Mouse (Mus musculus) midbrain, embryonic 15.5 days (tissue): Measurements from ENCODE around the gene Hapln1. TPM values are rescaled to one million over a fixed set of nuclear protein-coding genes. Genes with fewer than 3 reads are reported as not detected.
A peak's percentile ranks its signal among the peaks of the same experiment; 100 is the strongest.

Experiments used
- ATAC-seq: fragments of 200-750 bp; cut with Nextera tagmentation; replicated peaks from 2 replicates; pipeline ENCODE4 v1.8.0; 2017; ENCODE audit warnings: moderate TSS enrichment
- H3K27ac ChIP-seq: fragments of 300-500 bp; sonication (generic); 2 replicates; pipeline ENCODE4 v1.5.1; 2015; ENCODE audit warnings: mild to moderate bottlenecking, inconsistent platforms
- H3K27me3 ChIP-seq: fragments of 300-500 bp; sonication (generic); replicated peaks from 2 replicates; pipeline ENCODE4 v1.6.1; 2015; ENCODE audit warnings: inconsistent platforms
- H3K36me3 ChIP-seq: fragments of 300-500 bp; sonication (generic); replicated peaks from 2 replicates; pipeline ENCODE4 v1.6.1; 2015; ENCODE audit warnings: inconsistent platforms
- H3K4me1 ChIP-seq: fragments of 300-500 bp; sonication (generic); 2 replicates; pipeline ENCODE4 v1.6.1; 2015; ENCODE audit warnings: inconsistent platforms
- H3K4me2 ChIP-seq: fragments of 300-500 bp; sonication (generic); 2 replicates; pipeline ENCODE4 v1.6.1; 2015; ENCODE audit warnings: inconsistent platforms, mild to moderate bottlenecking, moderate library complexity
- H3K4me3 ChIP-seq: fragments of 300-500 bp; sonication (generic); 2 replicates; pipeline ENCODE4 v1.5.1; 2015; ENCODE audit warnings: mild to moderate bottlenecking, inconsistent platforms
- H3K9ac ChIP-seq: fragments of 300-500 bp; sonication (generic); 2 replicates; pipeline ENCODE4 v1.6.1; 2015; ENCODE audit warnings: mild to moderate bottlenecking, inconsistent platforms
- H3K9me3 ChIP-seq: fragments of 300-500 bp; sonication (generic); 2 replicates; pipeline ENCODE4 v1.6.1; 2016; ENCODE audit warnings: inconsistent platforms
- WGBS: fragments of 180-500 bp; shearing (Covaris S2); methylation state at CpG from one replicate; pipeline ENCODE4 v1.1.7; 2015; ENCODE audit warnings: mixed read lengths; 5-methylcytosine and 5-hydroxymethylcytosine counted together
- polyA plus RNA-seq: library from polyadenylated mRNA; unstranded; fragments of >200 nt; fragmentation: Nextera tagmentation; extraction: Ambion mirVana; gene quantifications from 2 replicates; pipeline ENCODE4 v1.2.1, GENCODE M21; 2015

The Hapln1 gene
- polyA plus RNA-seq, 1 experiment from 2014 or later: 0.62 TPM

- H3K4me1 ChIP-seq: no peaks in the 10 kb centered on the region
- no peaks in the 10 kb centered on the region for H3K27me3 ChIP-seq
- WGBS: 86% methylated on average over 3 of the region's 3 CpGs
- H3K9me3 ChIP-seq: no peaks in the 10 kb centered on the region
- H3K9ac ChIP-seq: no peak overlapping the region
- no peak for ATAC-seq
- no peak overlapping the region for H3K4me2 ChIP-seq
- H3K4me3 ChIP-seq: no peak overlapping the region
- no peaks in the 10 kb centered on the region for H3K36me3 ChIP-seq
- no peak overlapping the region for H3K27ac ChIP-seq
Observed at GRCm38 (mm10) chr13:89619064-89619463, 79.5 kb downstream of the Hapln1 start.

DNA sequence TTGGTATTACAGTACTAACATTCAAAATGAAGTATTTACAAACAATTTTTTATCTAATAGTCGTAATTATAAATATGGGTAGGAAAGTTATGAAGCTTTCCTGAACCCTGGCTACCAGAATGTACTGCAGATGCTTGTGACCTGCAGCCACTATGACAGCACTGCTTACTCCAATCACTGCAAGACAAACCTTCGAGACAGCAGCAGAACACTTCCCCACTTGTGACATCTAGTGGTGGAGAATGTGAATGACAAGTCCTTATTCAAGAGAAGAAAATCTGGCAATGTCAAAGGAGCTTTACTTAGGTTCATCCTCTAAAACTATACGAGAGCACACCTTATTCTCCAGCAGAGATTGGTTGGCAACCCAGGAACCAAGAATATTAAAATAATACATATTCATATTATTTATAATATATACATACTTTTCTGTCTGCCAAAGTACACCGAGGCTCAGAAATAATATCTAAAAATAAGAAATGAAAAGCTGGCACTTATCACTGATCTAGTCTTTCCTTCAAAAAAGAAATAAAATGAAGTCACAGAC, 94.6 kb downstream of the Hapln1 start:
- Histone ChIP-seq H3K4me2 (no peak overlapping the region), H3K36me3 (no peaks in the 10 kb centered on the region), H3K9me3 (no peaks in the 10 kb centered on the region), H3K4me3 (no peak overlapping the region), H3K27ac (no peak overlapping the region), H3K9ac (no peak overlapping the region), H3K27me3 (no peaks in the 10 kb centered on the region), H3K4me1 (no peaks in the 10 kb centered on the region)
- WGBS: 28% methylated on average over 4 of the region's 4 CpGs
- peak; percentile 85 for ATAC-seq

DNA sequence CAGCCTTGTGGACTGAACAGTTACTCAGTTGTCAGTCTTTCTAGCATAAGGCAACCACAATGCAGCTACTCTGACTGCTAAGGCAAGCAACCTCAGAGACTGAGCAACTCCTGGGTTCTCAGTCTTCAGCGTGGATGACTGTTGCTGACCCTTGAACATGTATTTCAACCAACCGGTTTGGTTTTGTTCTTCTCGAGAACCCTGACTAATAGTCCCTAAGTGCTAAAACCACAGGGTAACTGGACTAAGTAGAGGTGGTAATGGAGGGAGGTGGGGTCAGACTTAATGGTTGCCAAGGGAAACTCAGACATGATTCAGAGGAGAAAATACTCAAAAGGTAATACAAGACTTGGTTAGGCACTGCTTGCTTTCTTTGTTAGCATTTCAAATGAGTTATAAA, 97.4 kb downstream of the Hapln1 start:
- Histone ChIP-seq H3K4me3 (no peak overlapping the region), H3K36me3 (no peaks in the 10 kb centered on the region), H3K9me3 (no peaks in the 10 kb centered on the region), H3K27ac (no peak overlapping the region), H3K4me2 (no peak overlapping the region), H3K9ac (no peak overlapping the region), H3K4me1 (no peaks in the 10 kb centered on the region), H3K27me3 (no peaks in the 10 kb centered on the region)
- WGBS: 87% methylated on average over 3 of the region's 3 CpGs
- ATAC-seq: no peak

- Histone ChIP-seq H3K36me3 (no peaks in the 10 kb centered on the region), H3K4me2 (no peak overlapping the region), H3K4me3 (no peak overlapping the region), H3K27ac (no peak overlapping the region), H3K9me3 (no peaks in the 10 kb centered on the region), H3K4me1 (0 out of 2 replicates have a peak, but pooled peaks cover 4% of the 10 kb centered on the region), H3K27me3 (no peaks in the 10 kb centered on the region), H3K9ac (no peak overlapping the region)
- 67% methylated on average over 2 of the region's 2 CpGs for WGBS
- ATAC-seq: peak; percentile 66; the same call in 1 of the 2 replicates
Observed at GRCm38 (mm10) chr13:89645589-89645988, 106.0 kb downstream of the Hapln1 start.

- Histone ChIP-seq H3K9ac (no peak overlapping the region), H3K4me2 (no peak overlapping the region), H3K27me3 (no peaks in the 10 kb centered on the region), H3K27ac (no peak overlapping the region), H3K9me3 (no peaks in the 10 kb centered on the region), H3K4me1 (no peaks in the 10 kb centered on the region), H3K4me3 (no peak overlapping the region), H3K36me3 (peaks cover 8% of the 10 kb centered on the region; the same call in 1 of the 2 replicates)
- ATAC-seq: no peak
- 70% methylated on average over 1 of the region's 1 CpGs for WGBS
Observed at GRCm38 (mm10) chr13:89652773-89653172, 113.2 kb downstream of the Hapln1 start.

- peaks cover 8% of the 10 kb centered on the region; the same call in 1 of the 2 replicates for H3K36me3 ChIP-seq
- no peak overlapping the region for H3K9ac ChIP-seq
- no peaks in the 10 kb centered on the region for H3K9me3 ChIP-seq
- no peak overlapping the region for H3K4me3 ChIP-seq
- no peak overlapping the region for H3K4me2 ChIP-seq
- H3K27ac ChIP-seq: no peak overlapping the region
- WGBS: 95% methylated on average over 2 of the region's 2 CpGs
- no peaks in the 10 kb centered on the region for H3K27me3 ChIP-seq
- ATAC-seq: no peak
- H3K4me1 ChIP-seq: no peaks in the 10 kb centered on the region
Observed at GRCm38 (mm10) chr13:89653279-89653678, 113.7 kb downstream of the Hapln1 start.

GRCm38 (mm10) chr13:89657046-89657445, 117.5 kb downstream of the Hapln1 start:
- Histone ChIP-seq H3K36me3 (peaks cover 12% of the 10 kb centered on the region; the same call in 1 of the 2 replicates), H3K4me2 (no peak overlapping the region), H3K9me3 (no peaks in the 10 kb centered on the region), H3K4me1 (no peaks in the 10 kb centered on the region), H3K9ac (no peak overlapping the region), H3K27me3 (no peaks in the 10 kb centered on the region), H3K27ac (no peak overlapping the region), H3K4me3 (no peak overlapping the region)
- ATAC-seq: no peak
- WGBS: 96% methylated on average over 11 of the region's 11 CpGs

Other genes with a start within 250 kb of the Hapln1 start
- gene Vcan, start 202.7 kb downstream of the Hapln1 start, polyA plus RNA-seq: 30.5 and 33.3 TPM in 2 replicates